Mouse (Mus musculus) left cerebral cortex, postnatal 4 days (tissue): ENCODE measurements around the gene Stard3. TPM values are rescaled to one million over a fixed set of nuclear protein-coding genes. Genes with fewer than 3 reads are reported as not detected.

Source experiments
- DNase-seq: peaks from one replicate; pipeline ENCODE4 v3.0.0-alpha.2; 2022
- intact Hi-C: fragments of 180-260 bp; cut with DNase I; formaldehyde crosslinking; loops from one replicate; pipeline ENCODE4 v1.15.1; 2025
- total RNA-seq, 2 experiments: library from RNA; stranded (reverse); gene quantifications; 2 replicates each; pipeline ENCODE4 v1.2.3; 2021

The Stard3 gene
- total RNA-seq, 2 experiments from 2014 or later, result 21.3 to 26.0 TPM

DNA sequence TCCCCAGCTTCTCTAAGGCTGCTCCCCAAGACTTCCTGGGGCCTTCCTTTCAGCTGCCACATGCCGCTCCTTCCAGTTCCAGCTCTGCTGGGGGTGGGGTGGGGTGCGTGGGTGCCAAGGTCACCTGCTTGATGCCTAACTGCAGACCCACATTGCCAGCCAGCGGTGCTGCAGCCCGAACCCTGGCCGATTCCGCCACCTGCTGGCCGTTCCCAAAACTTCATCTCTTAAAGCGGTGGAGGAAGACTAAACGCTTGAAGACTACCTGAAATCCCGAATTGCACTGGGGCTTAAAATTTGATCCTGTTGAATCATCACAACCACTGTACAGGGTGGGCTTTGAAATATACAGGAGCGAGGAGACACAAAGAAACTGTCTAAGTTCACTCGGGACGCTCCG, 12.9 kb upstream of the Stard3 start:
- peak; percentile 85 for DNase-seq
- intact Hi-C loops, result loop anchor here (1.0 kb wide), 1 partner anchor 80 kb away; no protein-coding TSS in a partner anchor

- no peak for DNase-seq
These were observed 12.0 kb upstream of the Stard3 start for GRCm38 (mm10) chr11:98346168-98346567.

GRCm38 (mm10) chr11:98347385-98348082, 10.6 kb upstream of the Stard3 start:
- intact Hi-C loops, result no loop called here
- DNase-seq, result no peak

More at GRCm38 (mm10) chr11:98346168-98346567, 12.0 kb upstream of the Stard3 start:
- intact Hi-C loops, result no loop called here

GRCm38 (mm10) chr11:98348083-98348961, 9.8 kb upstream of the Stard3 start, which contains the start of gene Ppp1r1b:
TSS of gene Ppp1r1b (plus strand) at chr11:98348404.
- intact Hi-C loops, result no loop called here

DNA sequence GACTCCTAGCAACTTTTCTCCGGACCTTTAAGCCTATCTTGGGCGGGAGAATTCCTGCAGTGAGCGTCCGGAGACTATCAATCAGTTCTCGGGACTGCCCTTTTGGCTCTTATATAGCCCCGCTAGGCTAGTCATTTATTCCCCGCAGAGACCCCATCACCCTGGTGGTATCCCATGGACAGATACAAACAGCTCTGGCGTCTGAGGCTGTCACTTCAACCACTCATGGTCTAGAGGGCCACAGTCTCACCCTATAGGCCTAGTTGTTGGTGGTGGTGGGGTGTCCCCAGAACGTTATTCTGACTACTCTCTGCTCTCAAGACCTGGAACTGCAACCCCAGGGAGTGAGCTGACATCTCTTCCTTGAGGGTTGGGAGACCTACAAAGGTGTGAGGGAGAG, 8.9 kb upstream of the Stard3 start:
- no peak for DNase-seq
- intact Hi-C loops, result no loop called here

More at GRCm38 (mm10) chr11:98348083-98348961, 9.8 kb upstream of the Stard3 start, which contains the start of gene Ppp1r1b:
- no peak for DNase-seq

DNA sequence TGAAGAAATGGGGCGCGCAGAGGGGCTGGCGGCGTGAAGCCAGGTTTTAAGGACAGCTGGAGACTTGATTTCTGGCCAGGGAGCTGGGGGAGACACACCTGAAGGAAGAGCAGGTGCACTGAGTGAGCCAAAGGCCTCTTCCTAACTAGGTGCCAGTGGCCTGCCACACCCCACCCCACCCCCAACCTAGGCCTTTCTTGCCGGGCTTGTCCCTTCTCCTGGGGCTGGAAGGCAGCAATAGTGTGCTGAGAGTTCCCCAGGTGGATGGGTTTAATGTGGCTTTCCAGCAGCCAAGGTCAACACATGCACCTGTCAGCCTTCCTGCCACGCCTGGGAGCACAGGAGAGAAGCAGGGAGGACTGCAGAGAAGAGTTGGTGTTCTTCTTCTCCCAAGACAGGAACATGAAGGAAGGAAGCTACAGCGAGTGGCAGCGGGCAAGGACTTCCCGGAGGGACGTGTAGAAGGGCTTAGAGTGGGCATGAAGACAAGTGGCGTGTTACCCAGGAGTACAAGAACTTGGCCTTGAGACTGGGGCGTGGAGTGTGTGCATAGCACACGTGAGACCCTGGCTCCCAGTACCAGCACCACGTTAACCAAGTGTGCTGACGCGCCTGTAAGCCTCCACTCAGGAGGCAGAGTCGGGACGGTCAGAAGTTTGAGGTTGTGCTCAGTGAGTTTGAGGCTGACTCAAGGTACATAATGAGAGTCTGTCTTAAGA, 5.7 kb upstream of the Stard3 start:
- intact Hi-C loops, result no loop called here
- DNase-seq, result no peak

GRCm38 (mm10) chr11:98353651-98354211, 4.4 kb upstream of the Stard3 start:
- intact Hi-C loops, result no loop called here
- DNase-seq, result no peak

DNA sequence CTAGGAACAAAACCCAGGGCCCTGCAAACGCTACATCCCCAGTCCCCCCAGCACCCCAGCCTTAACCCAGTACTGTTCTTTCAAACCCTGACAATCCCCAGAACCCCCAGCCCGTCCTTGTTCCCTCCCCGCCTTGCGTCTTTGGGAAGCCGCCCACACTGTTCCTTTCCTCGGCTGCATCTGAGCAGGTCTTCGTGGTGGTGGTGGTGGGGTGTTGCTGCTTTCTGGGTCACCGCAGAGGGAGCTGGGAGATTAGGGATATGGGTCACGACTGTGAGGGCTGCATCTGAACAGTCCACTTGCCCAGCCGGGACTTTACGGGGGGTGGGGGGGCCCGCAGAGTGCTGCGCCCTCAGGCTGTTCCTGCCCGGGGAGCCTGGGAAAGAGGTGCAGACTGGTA, 3.7 kb upstream of the Stard3 start:
- intact Hi-C loops, result no loop called here
- no peak for DNase-seq

- DNase-seq, result no peak
- intact Hi-C loops, result no loop called here
These were observed 2.4 kb upstream of the Stard3 start for GRCm38 (mm10) chr11:98355732-98356299.

DNA sequence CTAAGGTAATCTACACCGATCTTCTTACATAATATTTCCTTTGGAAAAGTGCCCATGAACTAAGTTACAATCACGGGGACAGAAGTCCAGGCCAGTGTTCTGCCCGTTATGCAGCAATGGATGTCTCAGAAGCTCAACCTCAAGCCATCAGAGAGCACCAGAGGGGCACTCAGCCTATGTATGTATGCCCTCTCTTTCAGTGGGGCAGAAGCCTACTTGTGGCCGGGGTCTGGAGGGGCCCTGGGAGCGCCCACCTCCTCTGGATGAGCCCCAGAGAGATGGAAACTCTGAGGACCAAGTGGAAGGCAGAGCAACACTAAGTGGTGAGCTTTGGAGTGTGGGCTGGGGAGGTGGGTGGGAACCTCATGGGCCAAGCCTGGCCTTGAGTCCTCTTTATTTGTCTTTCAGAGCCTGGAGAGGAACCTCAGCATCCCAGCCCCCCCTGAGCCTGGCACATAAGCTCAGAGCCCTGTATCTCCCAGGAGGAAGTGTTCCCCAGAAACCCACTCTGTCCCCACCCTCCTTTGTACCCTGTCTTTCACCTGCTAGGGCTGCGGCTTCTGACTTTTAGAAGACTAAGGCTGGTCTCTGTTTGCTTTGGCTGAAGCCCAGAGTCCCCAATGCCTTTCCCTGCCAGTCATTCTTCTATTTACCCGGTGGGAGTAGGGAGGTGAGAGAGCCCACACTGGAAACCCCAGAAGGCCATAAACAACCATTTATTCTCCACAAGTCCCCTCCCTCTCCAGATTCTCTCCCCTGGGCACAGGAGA, 1.4 kb upstream of the Stard3 start:
- intact Hi-C loops, result no loop called here
- no peak for DNase-seq

GRCm38 (mm10) chr11:98357396-98358160, 590 bp upstream of the Stard3 start:
- intact Hi-C loops, result no loop called here
- DNase-seq, result no peak

DNA sequence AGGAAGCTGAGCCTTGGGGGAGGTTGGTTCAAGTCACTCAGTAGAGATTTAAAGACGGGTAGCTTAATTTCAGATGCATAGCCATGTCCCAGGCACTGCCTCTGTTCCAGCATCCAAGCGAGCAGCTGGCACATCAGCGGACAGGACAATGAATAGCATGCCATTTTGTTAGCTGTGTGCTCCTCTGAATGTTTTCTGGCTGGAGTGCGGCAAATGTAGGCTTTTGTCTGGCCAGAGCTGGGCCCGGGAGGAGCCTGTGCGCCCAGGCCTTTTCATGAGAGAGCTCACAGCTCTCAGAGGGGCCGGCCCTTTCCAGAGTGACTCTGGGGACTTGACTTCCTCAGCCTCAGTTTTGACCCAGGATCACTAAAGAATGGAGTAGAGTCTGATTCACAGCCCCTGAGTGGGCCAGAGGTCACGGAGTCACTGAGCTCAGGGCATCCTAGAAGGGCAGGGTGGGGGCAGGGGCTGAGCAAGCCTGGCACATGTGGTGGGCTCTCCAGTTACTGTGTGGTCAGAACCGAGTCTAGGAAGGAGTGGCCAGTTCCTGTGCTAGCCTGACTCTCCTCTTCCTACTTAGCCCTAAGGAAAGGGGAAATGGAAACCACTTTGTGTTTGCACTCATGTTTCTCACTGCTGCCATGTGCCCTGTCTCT, 2.8 kb downstream of the Stard3 start:
- DNase-seq, result no peak
- intact Hi-C loops, result no loop called here

DNA sequence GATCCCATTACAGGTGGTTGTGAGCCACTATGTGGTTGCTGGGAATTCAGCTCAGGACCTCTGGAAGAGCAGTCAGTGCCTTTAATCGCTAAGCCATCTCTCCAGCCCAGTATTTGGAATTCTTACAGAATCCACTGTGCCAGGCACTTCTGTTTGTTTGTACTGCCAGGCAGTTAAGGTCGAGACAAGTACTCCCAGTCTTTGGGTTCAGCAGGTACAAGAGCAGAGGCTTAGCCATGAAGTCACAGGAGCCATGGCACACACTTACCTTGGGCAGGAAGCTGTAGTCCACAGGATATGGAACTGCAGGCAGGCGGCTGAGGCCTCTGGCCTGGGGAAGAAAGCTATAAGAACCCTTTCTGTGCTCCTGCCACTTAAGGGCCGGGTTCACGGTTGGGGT, 5.6 kb downstream of the Stard3 start:
- intact Hi-C loops, result no loop called here
- DNase-seq, result no peak

- DNase-seq, result no peak
- intact Hi-C loops, result no loop called here
These were observed 6.2 kb downstream of the Stard3 start for GRCm38 (mm10) chr11:98364410-98364809.

- intact Hi-C loops, result no loop called here
- no peak for DNase-seq
These were observed 8.1 kb downstream of the Stard3 start for GRCm38 (mm10) chr11:98366290-98366689.

GRCm38 (mm10) chr11:98367171-98367862, 9.1 kb downstream of the Stard3 start:
- DNase-seq, result no peak
- intact Hi-C loops, result no loop called here

DNA sequence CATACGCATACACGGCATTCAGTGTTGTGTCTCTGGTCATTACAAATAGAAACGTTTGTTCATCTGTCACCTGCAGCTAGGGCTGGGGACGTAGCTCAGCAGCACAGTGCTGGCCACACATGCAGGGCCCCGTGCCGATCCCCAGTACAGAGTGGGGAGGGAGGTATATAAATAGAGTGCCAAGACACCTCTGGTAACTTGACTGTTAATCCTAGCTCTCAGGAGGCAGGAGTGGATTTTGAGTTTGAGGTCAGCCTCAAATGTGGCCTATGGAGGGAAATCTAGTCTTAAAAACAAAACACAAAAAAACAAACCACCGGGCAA, 9.7 kb downstream of the Stard3 start:
- no peak for DNase-seq
- intact Hi-C loops, result no loop called here

GRCm38 (mm10) chr11:98369337-98369736, 11.2 kb downstream of the Stard3 start:
- DNase-seq, result no peak
- intact Hi-C loops, result no loop called here
